Mouse (Mus musculus) intestine, embryonic 16.5 days (tissue): ENCODE results near the gene Ltf. TPM values are rescaled to one million over a fixed set of nuclear protein-coding genes. Genes with fewer than 3 reads are reported as not detected.
A peak's percentile ranks its signal among the peaks of the same experiment; 100 is the strongest.

Experiments
- ATAC-seq: fragments of 200-750 bp; cut with Nextera tagmentation; 2 replicates; pipeline ENCODE4 v1.8.0; 2017; ENCODE audit warnings: moderate TSS enrichment, moderate library complexity
- H3K27ac ChIP-seq: fragments of 300-500 bp; sonication (generic); 2 replicates; pipeline ENCODE4 v1.5.1; 2014; ENCODE audit warnings: mild to moderate bottlenecking, low read length
- H3K27me3 ChIP-seq: fragments of 300-500 bp; sonication (generic); replicated peaks from 2 replicates; pipeline ENCODE4 v1.6.1; 2014; ENCODE audit warnings: low read length, control low read depth, mixed read lengths; ENCODE audit not compliant: control insufficient read depth, insufficient read depth
- H3K36me3 ChIP-seq: fragments of 300-500 bp; sonication (generic); 2 replicates; pipeline ENCODE4 v1.6.1; 2014; ENCODE audit warnings: low read length, control low read depth; ENCODE audit not compliant: control insufficient read depth, insufficient read depth
- H3K4me1 ChIP-seq: fragments of 300-500 bp; sonication (generic); 2 replicates; pipeline ENCODE4 v1.6.1; 2014; ENCODE audit warnings: low read length, control low read depth, mixed read lengths; ENCODE audit not compliant: control insufficient read depth, insufficient read depth
- H3K4me2 ChIP-seq: fragments of 300-500 bp; sonication (generic); 2 replicates; pipeline ENCODE4 v1.6.1; 2014; ENCODE audit warnings: low read depth, low read length, control low read depth
- H3K4me3 ChIP-seq: fragments of 300-500 bp; sonication (generic); 2 replicates; pipeline ENCODE4 v1.5.1; 2014; ENCODE audit warnings: mild to moderate bottlenecking, low read length
- H3K9ac ChIP-seq: fragments of 300-500 bp; sonication (generic); 2 replicates; pipeline ENCODE4 v1.6.1; 2014; ENCODE audit warnings: low read depth, low read length
- H3K9me3 ChIP-seq: fragments of 300-500 bp; sonication (generic); 2 replicates; pipeline ENCODE4 v1.6.1; 2016; ENCODE audit warnings: low read length, control low read depth; ENCODE audit not compliant: control insufficient read depth
- WGBS: fragments of 180-500 bp; shearing (Covaris S2); extraction: QIAGEN DNeasy Blood & Tissue Kit; methylation state at CpG from one replicate; pipeline ENCODE4 v1.1.7; 2014; 5-methylcytosine and 5-hydroxymethylcytosine counted together
- polyA plus RNA-seq: library from polyadenylated mRNA; unstranded; fragments of >200 nt; fragmentation: Nextera tagmentation; extraction: Ambion mirVana; gene quantifications from 2 replicates; pipeline ENCODE4 v1.2.1, GENCODE M21; 2015

The Ltf gene
- polyA plus RNA-seq, 1 experiment from 2014 or later: 3.2 TPM

GRCm38 (mm10) chr9:111070546-111070961, 51.5 kb downstream of the Ltf start:
- Histone ChIP-seq H3K4me1 (no peaks in the 10 kb centered on the region), H3K36me3 (no peaks in the 10 kb centered on the region), H3K9ac (no peak overlapping the region), H3K4me3 (no peak overlapping the region), H3K27ac (no peak overlapping the region), H3K27me3 (no peaks in the 10 kb centered on the region), H3K4me2 (no peak overlapping the region), H3K9me3 (no peaks in the 10 kb centered on the region)
- 0 out of 2 replicates have a peak, but pooled peaks have one; percentile 36 for ATAC-seq
- 29% methylated on average over 4 of the region's 4 CpGs for WGBS

DNA sequence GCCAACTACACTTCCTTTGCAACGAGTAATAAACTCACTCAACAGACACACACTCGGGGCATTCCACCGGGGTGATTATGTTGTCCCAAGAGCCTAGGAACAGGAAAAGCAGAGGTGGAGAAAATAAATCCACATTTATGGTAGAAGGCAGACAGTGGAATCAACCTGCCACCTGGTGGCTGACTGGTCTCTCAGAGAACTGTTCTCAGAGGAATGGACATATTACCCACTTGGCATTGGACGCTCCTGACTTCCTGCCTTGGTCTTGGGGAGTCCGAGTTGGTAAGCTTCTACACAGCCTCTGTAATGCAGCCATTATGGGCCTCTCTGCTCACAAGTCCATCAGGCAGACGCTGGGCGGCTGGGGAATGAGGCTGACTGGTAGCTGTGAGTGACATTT, 53.1 kb downstream of the Ltf start:
- Histone ChIP-seq H3K4me2 (no peak overlapping the region), H3K27ac (no peak overlapping the region), H3K27me3 (no peaks in the 10 kb centered on the region), H3K36me3 (no peaks in the 10 kb centered on the region), H3K4me3 (no peak overlapping the region), H3K9ac (no peak overlapping the region), H3K9me3 (no peaks in the 10 kb centered on the region), H3K4me1 (no peaks in the 10 kb centered on the region)
- WGBS: 35% methylated on average over 7 of the region's 7 CpGs
- ATAC-seq: no peak

GRCm38 (mm10) chr9:111072971-111073370, 53.9 kb downstream of the Ltf start:
- WGBS: 80% methylated on average over 4 of the region's 4 CpGs
- H3K4me2 ChIP-seq: no peak overlapping the region
- H3K27me3 ChIP-seq: no peaks in the 10 kb centered on the region
- no peak overlapping the region for H3K9ac ChIP-seq
- no peaks in the 10 kb centered on the region for H3K36me3 ChIP-seq
- no peak overlapping the region for H3K4me3 ChIP-seq
- no peak for ATAC-seq
- no peaks in the 10 kb centered on the region for H3K9me3 ChIP-seq
- no peak overlapping the region for H3K27ac ChIP-seq
- H3K4me1 ChIP-seq: no peaks in the 10 kb centered on the region

DNA sequence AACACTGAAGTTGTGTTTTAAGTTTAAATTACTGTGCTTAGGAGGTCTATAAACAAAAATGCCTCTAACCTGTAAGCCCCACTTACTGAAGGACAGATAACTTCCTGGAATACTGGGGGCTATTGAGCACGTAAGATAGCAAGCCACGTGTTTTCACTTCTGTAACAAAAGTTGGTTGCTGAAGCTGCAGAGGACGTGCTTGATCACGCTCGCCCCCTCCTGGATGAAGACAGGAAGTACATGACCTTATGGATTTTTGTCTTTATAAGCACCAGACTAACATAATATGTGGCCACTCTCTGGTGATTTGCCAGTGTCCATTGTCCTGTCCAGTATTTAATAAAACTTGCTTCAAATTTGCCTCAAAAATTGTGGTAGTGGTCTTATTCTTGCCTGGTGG, 58.7 kb downstream of the Ltf start:
- H3K4me1 ChIP-seq: no peaks in the 10 kb centered on the region
- H3K4me2 ChIP-seq: no peak overlapping the region
- H3K4me3 ChIP-seq: no peak overlapping the region
- 62% methylated on average over 5 of the region's 5 CpGs for WGBS
- no peak for ATAC-seq
- no peak overlapping the region for H3K9ac ChIP-seq
- no peaks in the 10 kb centered on the region for H3K27me3 ChIP-seq
- H3K36me3 ChIP-seq: no peaks in the 10 kb centered on the region
- H3K9me3 ChIP-seq: no peaks in the 10 kb centered on the region
- H3K27ac ChIP-seq: no peak overlapping the region

GRCm38 (mm10) chr9:111080801-111081200, 61.7 kb downstream of the Ltf start:
- no peak for ATAC-seq
- H3K4me3 ChIP-seq: no peak overlapping the region
- H3K9ac ChIP-seq: no peak overlapping the region
- H3K4me1 ChIP-seq: no peaks in the 10 kb centered on the region
- H3K36me3 ChIP-seq: no peaks in the 10 kb centered on the region
- H3K4me2 ChIP-seq: no peak overlapping the region
- no peaks in the 10 kb centered on the region for H3K9me3 ChIP-seq
- H3K27me3 ChIP-seq: no peaks in the 10 kb centered on the region
- WGBS: 90% methylated on average over 8 of the region's 8 CpGs
- no peak overlapping the region for H3K27ac ChIP-seq

- no peak overlapping the region for H3K9ac ChIP-seq
- WGBS: 89% methylated on average over 5 of the region's 5 CpGs
- no peak for ATAC-seq
These were observed 62.7 kb downstream of the Ltf start for GRCm38 (mm10) chr9:111081765-111082164.

DNA sequence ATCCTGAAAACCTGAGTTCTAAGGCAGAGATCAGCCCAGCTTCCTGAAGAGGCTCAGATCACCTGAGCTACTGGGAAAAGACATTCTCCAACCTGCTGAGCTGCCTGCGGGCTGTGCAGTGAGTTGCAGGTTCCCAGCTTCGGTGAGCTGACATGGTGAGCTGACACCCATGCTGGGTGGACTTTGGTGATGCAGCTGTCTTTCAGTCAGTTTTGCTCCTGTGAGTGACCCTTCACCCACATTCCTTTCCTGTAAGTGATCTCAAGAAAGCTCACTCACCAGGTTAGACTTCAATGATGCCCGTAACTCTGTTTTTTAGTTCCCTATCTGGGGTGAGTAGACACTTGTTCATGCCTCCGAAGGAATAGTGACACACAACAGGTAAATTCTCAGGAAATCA, 66.3 kb downstream of the Ltf start:
- no peaks in the 10 kb centered on the region for H3K27me3 ChIP-seq
- ATAC-seq: no peak
- no peak overlapping the region for H3K4me3 ChIP-seq
- H3K27ac ChIP-seq: no peak overlapping the region
- no peaks in the 10 kb centered on the region for H3K36me3 ChIP-seq
- no peak overlapping the region for H3K4me2 ChIP-seq
- no peaks in the 10 kb centered on the region for H3K9me3 ChIP-seq
- WGBS: 48% methylated on average over 4 of the region's 4 CpGs
- H3K9ac ChIP-seq: no peak overlapping the region
- no peaks in the 10 kb centered on the region for H3K4me1 ChIP-seq

More at GRCm38 (mm10) chr9:111081765-111082164, 62.7 kb downstream of the Ltf start:
- Histone ChIP-seq H3K9me3 (no peaks in the 10 kb centered on the region), H3K27me3 (no peaks in the 10 kb centered on the region), H3K4me2 (no peak overlapping the region), H3K4me1 (no peaks in the 10 kb centered on the region), H3K36me3 (no peaks in the 10 kb centered on the region), H3K27ac (no peak overlapping the region), H3K4me3 (no peak overlapping the region)

DNA sequence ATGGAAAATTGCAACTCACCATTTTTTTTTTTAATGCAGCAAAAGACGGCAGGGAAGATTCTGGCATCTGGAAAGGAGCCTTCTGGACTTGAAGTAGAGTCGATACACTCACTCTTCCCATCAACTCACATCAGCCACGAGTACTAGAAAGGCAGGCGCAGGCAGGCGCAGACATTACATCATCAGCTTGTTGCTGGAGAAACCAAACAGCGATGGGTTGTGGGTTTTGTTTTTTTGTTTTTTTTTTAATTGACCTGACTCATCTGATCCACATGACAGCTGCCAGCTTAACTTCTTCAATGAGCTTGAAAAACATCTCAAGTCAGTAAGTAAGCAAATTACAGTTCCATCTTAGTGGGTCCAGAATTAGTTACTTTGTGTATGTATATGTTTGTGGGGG, 67.1 kb downstream of the Ltf start:
- 69% methylated on average over 6 of the region's 6 CpGs for WGBS
- Histone ChIP-seq H3K9ac (no peak overlapping the region), H3K27ac (no peak overlapping the region), H3K27me3 (no peaks in the 10 kb centered on the region), H3K4me1 (no peaks in the 10 kb centered on the region), H3K4me3 (no peak overlapping the region), H3K9me3 (no peaks in the 10 kb centered on the region), H3K4me2 (no peak overlapping the region), H3K36me3 (no peaks in the 10 kb centered on the region)
- no peak for ATAC-seq

- H3K4me1 ChIP-seq: no peaks in the 10 kb centered on the region
- no peak overlapping the region for H3K27ac ChIP-seq
- WGBS: 36% methylated on average over 3 of the region's 3 CpGs
- ATAC-seq: no peak
- H3K9ac ChIP-seq: no peak overlapping the region
- no peaks in the 10 kb centered on the region for H3K36me3 ChIP-seq
- no peaks in the 10 kb centered on the region for H3K27me3 ChIP-seq
- H3K4me2 ChIP-seq: no peak overlapping the region
- H3K4me3 ChIP-seq: no peak overlapping the region
- no peaks in the 10 kb centered on the region for H3K9me3 ChIP-seq
These were observed 68.0 kb downstream of the Ltf start for GRCm38 (mm10) chr9:111086995-111087606.

DNA sequence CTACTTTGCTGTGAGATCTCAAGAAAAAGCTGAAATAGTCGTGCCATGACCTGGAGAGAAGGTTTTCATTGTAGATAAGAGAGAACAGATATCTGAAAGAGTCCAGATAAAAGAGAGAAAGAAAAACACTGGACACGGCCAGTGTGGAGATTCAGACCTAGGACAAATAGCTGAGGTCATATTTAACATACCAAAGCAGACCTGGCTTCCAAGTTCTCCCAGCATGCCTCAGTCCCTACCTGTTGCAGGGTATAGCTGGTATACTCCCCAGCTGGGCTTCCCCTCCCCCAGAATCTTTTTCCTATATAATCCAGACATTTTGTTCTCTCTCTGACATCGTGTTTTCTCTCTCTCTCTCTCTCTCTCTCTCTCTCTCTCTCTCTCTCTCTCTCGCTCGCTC, 68.9 kb downstream of the Ltf start:
- ATAC-seq: no peak
- Histone ChIP-seq H3K27ac (no peak overlapping the region), H3K4me2 (no peak overlapping the region), H3K36me3 (no peaks in the 10 kb centered on the region), H3K27me3 (no peaks in the 10 kb centered on the region), H3K4me3 (no peak overlapping the region), H3K9ac (no peak overlapping the region), H3K9me3 (no peaks in the 10 kb centered on the region), H3K4me1 (no peaks in the 10 kb centered on the region)
- WGBS: 28% methylated on average over 5 of the region's 5 CpGs
